Mouse (Mus musculus): ENCODE data around the gene Zdhhc6. TPM values are rescaled to one million over a fixed set of nuclear protein-coding genes. Genes with fewer than 3 reads are reported as not detected.

Gene Zdhhc6
- polyA plus RNA-seq, 1 experiment from 2014 or later, result 69.8 TPM

DNA sequence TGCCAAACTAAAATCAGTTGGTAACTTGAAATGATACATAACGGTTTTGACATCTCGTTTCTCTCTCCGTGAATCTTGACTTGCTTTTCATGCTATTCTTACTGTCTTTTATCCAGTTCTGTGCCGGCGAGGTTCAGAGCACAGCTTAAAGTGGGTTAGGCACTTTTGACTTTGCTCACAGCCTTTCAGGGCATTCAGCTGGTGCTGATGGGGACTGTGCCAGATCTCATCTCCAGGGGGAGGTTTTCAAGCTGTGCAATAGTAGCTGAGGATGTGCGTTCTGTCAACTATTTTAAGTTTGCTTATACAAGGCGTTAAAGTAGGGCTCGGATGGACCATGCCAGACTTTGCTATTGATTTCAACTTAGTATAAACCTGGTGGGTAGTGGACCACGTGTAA lies 21.2 kb upstream of the Zdhhc6 start:
- ATAC-seq, result no peak
- H3K27ac ChIP-seq (ENCODE audit: low read length), result no peak overlapping the region
- H3K36me3 ChIP-seq (ENCODE audit: control insufficient read depth, insufficient read depth), result no peaks in the 10 kb centered on the region
- no peak overlapping the region for H3K9ac ChIP-seq (replicated peaks; ENCODE audit: low read depth, low read length)
- H3K4me3 ChIP-seq (replicated peaks; ENCODE audit: low read length), result no peak overlapping the region
- no peaks in the 10 kb centered on the region for H3K9me3 ChIP-seq (ENCODE audit: control insufficient read depth, low read length)
- no peaks in the 10 kb centered on the region; the same call in 1 of the 2 replicates for H3K4me1 ChIP-seq (replicated peaks; ENCODE audit: control insufficient read depth, insufficient read depth, low read length)
- H3K4me2 ChIP-seq (ENCODE audit: low read length), result no peak overlapping the region
- no peaks in the 10 kb centered on the region for H3K27me3 ChIP-seq (replicated peaks; ENCODE audit: control insufficient read depth, insufficient read depth, low read length)
- 67% methylated on average over 9 of the region's 9 CpGs for WGBS

DNA sequence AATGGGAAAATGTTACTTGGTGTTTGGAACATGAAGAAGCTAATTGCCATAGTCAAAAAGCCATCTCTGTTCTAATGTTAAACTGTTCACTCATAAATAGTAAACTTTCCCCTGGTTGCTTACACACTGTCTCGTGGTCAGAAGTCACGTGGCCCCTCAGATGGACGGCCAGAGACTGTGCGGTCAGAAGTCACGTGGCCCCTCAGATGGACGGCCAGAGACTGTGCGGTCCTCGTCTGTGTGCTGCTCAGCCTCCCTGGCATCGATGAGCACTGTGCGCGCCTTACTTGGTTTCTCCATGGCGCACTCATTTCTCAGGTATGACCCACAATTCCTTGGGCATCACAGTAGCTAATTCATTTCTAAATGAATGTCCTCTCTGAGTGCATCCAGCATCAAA lies 20.6 kb upstream of the Zdhhc6 start:
- H3K27ac ChIP-seq (ENCODE audit: low read length), result no peak overlapping the region
- no peaks in the 10 kb centered on the region for H3K27me3 ChIP-seq (replicated peaks; ENCODE audit: control insufficient read depth, insufficient read depth, low read length)
- H3K9me3 ChIP-seq (ENCODE audit: control insufficient read depth, low read length), result no peaks in the 10 kb centered on the region
- WGBS, result 84% methylated on average over 12 of the region's 12 CpGs
- no peak for ATAC-seq
- H3K4me1 ChIP-seq (replicated peaks; ENCODE audit: control insufficient read depth, insufficient read depth, low read length), result no peaks in the 10 kb centered on the region; the same call in 1 of the 2 replicates
- no peak overlapping the region for H3K4me2 ChIP-seq (ENCODE audit: low read length)
- H3K9ac ChIP-seq (replicated peaks; ENCODE audit: low read depth, low read length), result no peak overlapping the region
- H3K36me3 ChIP-seq (ENCODE audit: control insufficient read depth, insufficient read depth), result no peaks in the 10 kb centered on the region
- H3K4me3 ChIP-seq (replicated peaks; ENCODE audit: low read length), result no peak overlapping the region

DNA sequence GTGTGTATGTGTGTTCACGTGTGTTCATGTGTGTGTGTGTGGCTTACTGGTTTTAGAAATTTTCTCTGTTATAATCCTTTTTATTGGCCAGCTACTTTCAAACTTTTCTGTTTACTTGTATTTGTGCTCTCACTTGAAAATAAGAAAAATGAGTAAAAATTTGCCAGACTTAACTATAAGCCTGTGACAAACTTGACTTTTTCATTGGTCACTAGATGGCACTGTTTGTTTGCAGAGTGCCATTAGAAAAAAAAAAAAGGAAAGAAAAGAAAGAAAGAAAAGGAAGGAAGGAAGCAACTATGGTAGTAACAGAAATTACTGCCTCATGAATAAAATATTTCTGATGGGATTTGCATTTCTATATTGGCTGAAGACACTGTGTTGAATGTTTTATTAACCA lies 20.0 kb upstream of the Zdhhc6 start:
- no peak overlapping the region for H3K4me2 ChIP-seq (ENCODE audit: low read length)
- H3K4me1 ChIP-seq (replicated peaks; ENCODE audit: control insufficient read depth, insufficient read depth, low read length), result no peaks in the 10 kb centered on the region; the same call in 1 of the 2 replicates
- H3K27ac ChIP-seq (ENCODE audit: low read length), result no peak overlapping the region
- H3K9ac ChIP-seq (replicated peaks; ENCODE audit: low read depth, low read length), result no peak overlapping the region
- H3K9me3 ChIP-seq (ENCODE audit: control insufficient read depth, low read length), result no peaks in the 10 kb centered on the region
- no peak overlapping the region for H3K4me3 ChIP-seq (replicated peaks; ENCODE audit: low read length)
- peaks cover under 1% of the 10 kb centered on the region for H3K36me3 ChIP-seq (ENCODE audit: control insufficient read depth, insufficient read depth)
- no peaks in the 10 kb centered on the region for H3K27me3 ChIP-seq (replicated peaks; ENCODE audit: control insufficient read depth, insufficient read depth, low read length)
- no peak for ATAC-seq
- WGBS, result 97% methylated on average over 1 of the region's 1 CpGs

DNA sequence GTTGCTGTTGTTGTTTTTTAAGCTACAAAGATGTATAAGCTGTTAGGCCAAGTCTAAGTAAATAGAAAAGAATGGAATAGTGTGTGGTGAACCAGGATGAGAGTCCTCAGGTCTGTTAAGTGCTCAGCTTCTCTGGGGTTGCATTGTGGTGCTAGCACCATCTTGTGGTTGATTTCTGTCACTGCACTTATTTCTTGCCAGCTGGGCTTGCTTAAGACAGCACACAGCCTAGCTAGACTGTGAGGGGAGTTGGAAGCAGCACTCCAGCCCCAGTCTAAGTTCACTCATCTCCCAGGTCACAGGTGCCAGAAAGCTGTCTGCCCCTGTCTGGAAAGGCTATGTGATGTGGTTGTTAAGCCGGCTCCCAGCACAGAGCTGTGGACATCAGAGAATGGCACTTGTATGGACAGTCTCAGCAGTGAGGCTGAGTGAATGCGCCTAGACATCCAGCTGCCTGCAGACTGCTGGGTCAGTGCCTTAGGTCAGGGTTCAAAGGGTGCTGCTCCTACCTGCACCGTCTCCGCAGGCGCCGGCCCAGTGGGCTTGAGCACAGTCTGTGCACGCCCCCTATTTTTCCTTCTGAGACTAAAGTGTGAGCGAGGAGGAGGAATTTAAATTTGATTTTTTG lies 16.9 kb upstream of the Zdhhc6 start:
- no peaks in the 10 kb centered on the region for H3K9me3 ChIP-seq (ENCODE audit: control insufficient read depth, low read length)
- H3K4me2 ChIP-seq (ENCODE audit: low read length), result no peak overlapping the region
- no peak overlapping the region for H3K27ac ChIP-seq (ENCODE audit: low read length)
- H3K4me3 ChIP-seq (replicated peaks; ENCODE audit: low read length), result no peak overlapping the region
- no peak overlapping the region for H3K9ac ChIP-seq (replicated peaks; ENCODE audit: low read depth, low read length)
- WGBS, result 90% methylated on average over 8 of the region's 8 CpGs
- no peaks in the 10 kb centered on the region for H3K27me3 ChIP-seq (replicated peaks; ENCODE audit: control insufficient read depth, insufficient read depth, low read length)
- no peaks in the 10 kb centered on the region; the same call in 1 of the 2 replicates for H3K4me1 ChIP-seq (replicated peaks; ENCODE audit: control insufficient read depth, insufficient read depth, low read length)
- peak; percentile 82 for ATAC-seq
- H3K36me3 ChIP-seq (ENCODE audit: control insufficient read depth, insufficient read depth), result peaks cover 3% of the 10 kb centered on the region

DNA sequence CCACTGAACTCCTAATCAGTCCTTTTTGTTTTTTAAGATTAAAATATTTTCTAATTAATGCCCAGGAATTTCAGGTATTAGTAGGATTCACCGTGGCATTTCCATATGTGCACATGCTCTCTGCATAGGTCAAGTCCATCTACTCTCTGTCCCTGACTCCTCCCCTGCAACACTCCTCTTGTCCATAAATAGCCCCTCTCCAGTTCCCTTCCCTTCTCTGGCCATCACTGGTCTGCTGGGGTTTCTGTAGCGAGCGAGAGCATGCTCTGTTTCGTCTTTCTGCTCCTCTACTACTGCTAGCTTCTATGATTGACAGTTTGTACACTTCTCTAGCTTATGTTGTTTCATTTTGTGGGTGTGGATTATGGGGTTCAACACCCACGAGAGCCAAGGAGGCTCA lies 15.9 kb upstream of the Zdhhc6 start:
- Histone ChIP-seq H3K4me3 (replicated peaks; ENCODE audit: low read length) (no peak overlapping the region), H3K27me3 (replicated peaks; ENCODE audit: control insufficient read depth, insufficient read depth, low read length) (no peaks in the 10 kb centered on the region), H3K27ac (ENCODE audit: low read length) (no peak overlapping the region), H3K4me2 (ENCODE audit: low read length) (no peak overlapping the region), H3K9me3 (ENCODE audit: control insufficient read depth, low read length) (no peaks in the 10 kb centered on the region), H3K9ac (replicated peaks; ENCODE audit: low read depth, low read length) (no peak overlapping the region), H3K4me1 (replicated peaks; ENCODE audit: control insufficient read depth, insufficient read depth, low read length) (no peaks in the 10 kb centered on the region; the same call in 1 of the 2 replicates), H3K36me3 (ENCODE audit: control insufficient read depth, insufficient read depth) (peaks cover 3% of the 10 kb centered on the region)
- ATAC-seq, result no peak
- whole genome bisulfite sequencing, result 92% methylated on average over 5 of the region's 5 CpGs

DNA sequence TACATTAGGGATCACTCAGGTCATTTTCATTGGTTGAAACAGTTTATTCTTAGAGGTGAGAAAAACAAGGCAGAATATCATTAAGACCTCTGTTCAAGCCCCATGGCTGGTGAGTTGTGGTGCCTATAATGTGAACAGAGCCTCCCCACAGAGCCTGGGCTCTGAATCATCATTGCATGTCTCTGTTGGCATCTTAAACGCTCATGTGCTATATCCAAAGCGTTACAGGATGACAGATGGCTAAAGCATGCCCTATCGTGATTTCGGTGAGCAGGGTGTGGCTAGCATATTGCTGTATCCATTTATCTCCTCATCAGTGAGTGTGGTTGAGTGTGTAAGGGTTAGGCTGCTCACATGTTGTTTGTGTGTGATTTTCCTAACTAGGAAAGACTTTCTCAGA lies 11.7 kb upstream of the Zdhhc6 start:
- Histone ChIP-seq H3K4me2 (ENCODE audit: low read length) (no peak overlapping the region), H3K9ac (replicated peaks; ENCODE audit: low read depth, low read length) (no peak overlapping the region), H3K27me3 (replicated peaks; ENCODE audit: control insufficient read depth, insufficient read depth, low read length) (no peaks in the 10 kb centered on the region), H3K9me3 (ENCODE audit: control insufficient read depth, low read length) (no peaks in the 10 kb centered on the region), H3K4me3 (replicated peaks; ENCODE audit: low read length) (no peak overlapping the region), H3K36me3 (ENCODE audit: control insufficient read depth, insufficient read depth) (peaks cover 3% of the 10 kb centered on the region), H3K27ac (ENCODE audit: low read length) (no peak overlapping the region), H3K4me1 (replicated peaks; ENCODE audit: control insufficient read depth, insufficient read depth, low read length) (no peaks in the 10 kb centered on the region)
- 72% methylated on average over 4 of the region's 4 CpGs for WGBS
- ATAC-seq, result no peak

DNA sequence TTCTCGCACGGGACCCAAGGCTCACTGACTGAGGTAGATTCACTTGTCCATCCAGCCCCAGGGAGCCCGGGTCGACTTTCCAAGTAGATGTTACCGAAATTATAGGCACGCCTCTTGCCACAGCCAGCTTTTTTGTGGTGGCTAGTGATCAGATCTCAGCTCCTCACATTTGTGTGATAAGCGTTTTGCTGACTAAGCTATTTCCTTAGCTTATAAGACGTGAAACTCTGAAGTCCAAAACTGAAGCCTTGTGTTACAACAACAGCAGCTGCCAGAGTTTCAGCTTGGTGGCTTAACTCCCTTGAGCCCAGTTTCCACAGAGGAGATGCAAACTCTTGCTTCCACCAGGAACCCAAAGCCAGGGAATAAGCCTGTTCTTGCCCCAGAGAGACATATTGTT lies 6.8 kb upstream of the Zdhhc6 start:
- Histone ChIP-seq H3K9me3 (ENCODE audit: control insufficient read depth, low read length) (no peaks in the 10 kb centered on the region), H3K27ac (ENCODE audit: low read length) (no peak overlapping the region), H3K4me2 (ENCODE audit: low read length) (no peak overlapping the region), H3K36me3 (ENCODE audit: control insufficient read depth, insufficient read depth) (no peaks in the 10 kb centered on the region), H3K27me3 (replicated peaks; ENCODE audit: control insufficient read depth, insufficient read depth, low read length) (no peaks in the 10 kb centered on the region), H3K9ac (replicated peaks; ENCODE audit: low read depth, low read length) (no peak overlapping the region), H3K4me3 (replicated peaks; ENCODE audit: low read length) (no peak overlapping the region), H3K4me1 (replicated peaks; ENCODE audit: control insufficient read depth, insufficient read depth, low read length) (peaks cover 1% of the 10 kb centered on the region)
- no peak for ATAC-seq
- WGBS, result 95% methylated on average over 8 of the region's 8 CpGs

DNA sequence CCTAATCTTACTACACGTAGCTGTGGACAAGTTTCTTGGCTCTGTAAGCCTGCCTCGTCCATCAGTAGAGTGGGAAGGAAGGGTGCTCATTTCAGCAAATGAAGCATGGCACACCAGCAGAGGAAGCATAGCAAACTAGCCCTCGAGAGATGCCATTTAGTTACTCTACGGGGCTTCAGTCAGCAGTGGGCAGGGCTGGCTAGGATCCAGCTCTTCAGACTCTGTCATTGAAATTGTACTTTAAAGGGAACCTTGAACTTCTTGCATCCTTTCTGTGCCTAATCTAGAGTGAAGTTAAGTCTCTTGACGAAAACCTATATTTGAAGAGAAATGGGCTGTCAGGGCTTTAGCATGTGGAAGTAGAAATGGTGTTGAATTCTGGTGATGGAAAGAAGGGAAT lies 3.7 kb upstream of the Zdhhc6 start:
- no peak overlapping the region for H3K27ac ChIP-seq (ENCODE audit: low read length)
- H3K9ac ChIP-seq (replicated peaks; ENCODE audit: low read depth, low read length), result no peak overlapping the region
- ATAC-seq, result no peak
- 57% methylated on average over 5 of the region's 5 CpGs for WGBS
- no peak overlapping the region for H3K4me2 ChIP-seq (ENCODE audit: low read length)
- H3K4me3 ChIP-seq (replicated peaks; ENCODE audit: low read length), result no peak overlapping the region
- H3K36me3 ChIP-seq (ENCODE audit: control insufficient read depth, insufficient read depth), result no peaks in the 10 kb centered on the region
- H3K9me3 ChIP-seq (ENCODE audit: control insufficient read depth, low read length), result no peaks in the 10 kb centered on the region
- peaks cover 23% of the 10 kb centered on the region for H3K4me1 ChIP-seq (replicated peaks; ENCODE audit: control insufficient read depth, insufficient read depth, low read length)
- no peaks in the 10 kb centered on the region for H3K27me3 ChIP-seq (replicated peaks; ENCODE audit: control insufficient read depth, insufficient read depth, low read length)

DNA sequence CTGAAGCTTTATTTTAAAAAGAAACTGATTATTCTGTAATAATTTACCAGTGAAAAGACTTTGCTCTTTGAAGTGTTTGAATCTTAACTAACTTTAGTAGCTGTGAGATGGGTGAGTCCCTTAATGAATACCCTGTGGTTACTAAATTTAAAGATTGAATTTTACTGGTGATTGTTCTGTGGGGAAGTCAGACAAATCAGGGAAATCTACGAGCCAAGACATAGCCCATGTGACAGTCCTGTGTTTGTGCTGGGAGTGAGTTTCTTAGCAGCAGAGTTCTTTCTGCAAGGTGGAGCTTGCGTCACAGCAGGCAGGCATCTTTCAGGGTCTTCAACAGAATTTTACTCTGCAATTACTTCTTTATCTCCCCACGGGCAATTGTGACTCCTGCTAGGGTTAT lies 3.2 kb upstream of the Zdhhc6 start:
- Histone ChIP-seq H3K4me2 (ENCODE audit: low read length) (no peak overlapping the region), H3K4me3 (replicated peaks; ENCODE audit: low read length) (no peak overlapping the region), H3K9me3 (ENCODE audit: control insufficient read depth, low read length) (no peaks in the 10 kb centered on the region), H3K9ac (replicated peaks; ENCODE audit: low read depth, low read length) (no peak overlapping the region), H3K36me3 (ENCODE audit: control insufficient read depth, insufficient read depth) (no peaks in the 10 kb centered on the region), H3K4me1 (replicated peaks; ENCODE audit: control insufficient read depth, insufficient read depth, low read length) (peaks cover 26% of the 10 kb centered on the region), H3K27ac (ENCODE audit: low read length) (no peak overlapping the region), H3K27me3 (replicated peaks; ENCODE audit: control insufficient read depth, insufficient read depth, low read length) (no peaks in the 10 kb centered on the region)
- 63% methylated on average over 3 of the region's 3 CpGs for WGBS
- ATAC-seq, result no peak

DNA sequence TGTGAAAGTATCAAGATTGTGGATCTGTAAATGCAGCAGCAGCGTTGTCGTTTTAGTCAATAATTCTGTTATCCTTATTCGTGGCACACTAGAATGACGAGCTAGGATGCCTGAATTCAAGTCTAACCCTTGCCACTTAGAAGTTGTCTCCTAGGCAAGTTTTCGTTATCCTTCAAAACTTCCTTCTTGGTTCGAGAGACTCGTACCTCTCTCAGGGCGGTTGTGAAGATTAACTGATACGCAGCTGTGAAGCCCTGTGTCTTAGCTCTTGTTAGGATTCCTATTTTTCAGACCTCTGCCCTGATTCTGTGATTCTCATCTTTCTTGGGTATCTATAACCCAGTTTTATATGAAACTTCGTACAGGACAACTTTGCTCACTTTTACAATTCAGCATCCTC lies 1.1 kb upstream of the Zdhhc6 start:
- H3K9ac ChIP-seq (replicated peaks; ENCODE audit: low read depth, low read length), result 0 out of 2 replicates have a peak overlapping the region, but pooled peaks have one; percentile 2
- no peak for ATAC-seq
- no peaks in the 10 kb centered on the region for H3K36me3 ChIP-seq (ENCODE audit: control insufficient read depth, insufficient read depth)
- 61% methylated on average over 10 of the region's 10 CpGs for WGBS
- H3K4me1 ChIP-seq (replicated peaks; ENCODE audit: control insufficient read depth, insufficient read depth, low read length), result peaks cover 35% of the 10 kb centered on the region
- H3K27me3 ChIP-seq (replicated peaks; ENCODE audit: control insufficient read depth, insufficient read depth, low read length), result no peaks in the 10 kb centered on the region
- H3K9me3 ChIP-seq (ENCODE audit: control insufficient read depth, low read length), result no peaks in the 10 kb centered on the region
- no peak overlapping the region for H3K27ac ChIP-seq (ENCODE audit: low read length)
- H3K4me3 ChIP-seq (replicated peaks; ENCODE audit: low read length), result peak overlapping the region; percentile 82
- peak overlapping the region; percentile 89 for H3K4me2 ChIP-seq (ENCODE audit: low read length)
